Comparison of ENCODE assay signal across 9 mouse cellular contexts in the genomic region with DNA sequence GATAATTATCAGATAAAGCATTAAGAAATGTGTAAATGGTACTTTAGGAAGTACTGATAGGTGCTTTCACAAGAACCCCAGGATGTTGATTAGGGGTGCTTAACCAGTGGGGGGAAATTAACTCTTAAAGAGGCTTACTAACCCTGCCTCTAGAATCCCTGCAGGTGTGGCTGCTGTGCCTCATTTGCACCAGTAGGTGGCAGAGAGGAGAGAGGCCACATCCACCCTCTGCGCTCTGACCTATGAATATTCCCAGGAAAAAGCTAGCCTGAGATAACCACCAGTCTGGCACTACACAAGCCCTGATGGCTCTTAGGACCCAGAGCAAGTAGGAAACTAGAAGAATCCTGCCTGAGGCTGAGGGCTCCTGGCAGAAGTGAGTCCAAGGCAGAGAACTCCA. TPM values are rescaled to one million over a fixed set of nuclear protein-coding genes. Genes with fewer than 3 reads are reported as not detected.
A peak's percentile ranks its signal among the peaks of the same experiment; 100 is the strongest.
DNase-seq lines count a peak whose midpoint lies in the region; ATAC-seq and TF ChIP-seq lines count a peak whose summit lies in the region.
"Had no signal": no experiment of that assay in that cellular context is flagged by ENCODE, and none has a peak within 500 bp of the region (broad histone marks: within the 10 kb centered on the region; RNA-seq: fewer than 3 reads in every experiment).

No protein-coding gene starts in this region.

- H3K27me3 ChIP-seq in testis, adult 2 months (ENCODE audit: control insufficient read depth, insufficient read depth, low read length): no peaks in the 10 kb centered on the region
- H3K27me3 ChIP-seq in kidney, postnatal 0 days (ENCODE audit: insufficient read depth, low read length): no peaks in the 10 kb centered on the region
- no peaks in the 10 kb centered on the region for H3K27me3 ChIP-seq in midbrain, postnatal 0 days (ENCODE audit: insufficient read depth, low read length)

- TF ChIP-seq POLR2A in testis, adult 2 months (IDR thresholded peaks at IDR 0.05; ENCODE audit: control insufficient read depth, low read depth, low read length): no peak

- peak; percentile 54 for DNase-seq in embryo, embryonic 10 days (ENCODE audit: low spot score)
- DNase-seq in embryo, embryonic 9.5 days (ENCODE audit: extremely low spot score): no peak
- DNase-seq in testis, postnatal 14 days (ENCODE audit: low spot score): no peak
- peak; percentile 56 for DNase-seq in kidney, postnatal 0 days (ENCODE audit: low spot score)
- DNase-seq in midbrain, postnatal 0 days (ENCODE audit: low spot score): no peak
- no peak for DNase-seq in spleen, postnatal 4 days (ENCODE audit: low spot score in 2 of 2)
- DNase-seq in gastrocnemius, postnatal 25 days: no peak

- no peaks in the 10 kb centered on the region for H3K36me3 ChIP-seq in testis, adult 2 months (ENCODE audit: control insufficient read depth, insufficient read depth, low read length)
- H3K36me3 ChIP-seq in kidney, postnatal 0 days (ENCODE audit: insufficient read depth, low read length): no peaks in the 10 kb centered on the region
- no peaks in the 10 kb centered on the region for H3K36me3 ChIP-seq in midbrain, postnatal 0 days (ENCODE audit: insufficient read depth, low read length)
- H3K36me3 ChIP-seq: heart, embryonic 15.5 days had no signal

- H3K9ac ChIP-seq in kidney, postnatal 0 days (ENCODE audit: low read depth, low read length): no peak overlapping the region
- H3K9ac ChIP-seq in midbrain, postnatal 0 days (replicated peaks; ENCODE audit: low read length, poor library complexity, severe bottlenecking): no peak overlapping the region
- H3K9ac ChIP-seq: heart, embryonic 15.5 days had no signal

- no peaks in the 10 kb centered on the region for H3K4me1 ChIP-seq in testis, adult 2 months (ENCODE audit: control insufficient read depth, insufficient read depth, low read length)
- H3K4me1 ChIP-seq in kidney, postnatal 0 days (replicated peaks; ENCODE audit: insufficient read depth, low read length): no peaks in the 10 kb centered on the region
- no peaks in the 10 kb centered on the region for H3K4me1 ChIP-seq in midbrain, postnatal 0 days (ENCODE audit: insufficient read depth, low read length)
- H3K4me1 ChIP-seq: heart, embryonic 15.5 days had no signal

- ATAC-seq in kidney, postnatal 0 days (replicated peaks; ENCODE audit: low FRiP score, low read depth): no peak
- ATAC-seq in midbrain, postnatal 0 days (ENCODE audit: low FRiP score): 0 out of 2 replicates have a peak, but pooled peaks have one; percentile 24

- no peaks in the 10 kb centered on the region for H3K9me3 ChIP-seq in kidney, postnatal 0 days (replicated peaks; ENCODE audit: low read length)
- no peaks in the 10 kb centered on the region for H3K9me3 ChIP-seq in midbrain, postnatal 0 days (ENCODE audit: low read length)
- H3K9me3 ChIP-seq: heart, embryonic 15.5 days had no signal

- H3K4me3 ChIP-seq in testis, adult 2 months (ENCODE audit: control insufficient read depth, low read depth, low read length): no peak overlapping the region
- H3K4me3 ChIP-seq in kidney, postnatal 0 days (replicated peaks; ENCODE audit: low read depth, low read length): no peak overlapping the region
- no peak overlapping the region for H3K4me3 ChIP-seq in midbrain, postnatal 0 days (ENCODE audit: low read depth, low read length)
- H3K4me3 ChIP-seq: heart, embryonic 15.5 days had no signal

- 44% methylated on average over 1 of the region's 1 CpGs for WGBS in kidney, postnatal 0 days
- 53% methylated on average over 1 of the region's 1 CpGs for WGBS in midbrain, postnatal 0 days

- no peak overlapping the region for H3K27ac ChIP-seq in testis, adult 2 months (ENCODE audit: control insufficient read depth, insufficient read depth, low read depth, low read length)
- no peak overlapping the region for H3K27ac ChIP-seq in kidney, postnatal 0 days
- H3K27ac ChIP-seq in midbrain, postnatal 0 days (ENCODE audit: low read depth, low read length): no peak overlapping the region
- H3K27ac ChIP-seq: heart, embryonic 15.5 days had no signal

- no peak overlapping the region for H3K4me2 ChIP-seq in kidney, postnatal 0 days (ENCODE audit: low read length)
- no peak overlapping the region for H3K4me2 ChIP-seq in midbrain, postnatal 0 days (ENCODE audit: low read depth, low read length, poor library complexity, severe bottlenecking)
- H3K4me2 ChIP-seq: heart, embryonic 15.5 days had no signal

- peak; percentile 64; the same call in 1 of the 2 replicates for TF ChIP-seq CTCF in testis, adult 2 months (IDR thresholded peaks at IDR 0.05; ENCODE audit: control insufficient read depth, insufficient read depth, insufficient replicate concordance, low read depth, low read length)
- peak; percentile 76 for TF ChIP-seq CTCF in kidney, postnatal 0 days (IDR thresholded peaks at IDR 0.05; ENCODE audit: low read depth)
- peak; percentile 68 for TF ChIP-seq CTCF in midbrain, postnatal 0 days (IDR thresholded peaks at IDR 0.05)

RNA-seq across cellular contexts. Expression of gene Gprc5d, which starts 30.4 kb away (rescaled TPM):
- 0.60 and 0.65 TPM in 2 replicates for polyA plus RNA-seq in testis, adult 2 months (2012; rRNA removed)
- polyA plus RNA-seq in kidney, postnatal 0 days (2015; fragmentation: Nextera tagmentation; extraction: Ambion mirVana): 0.08 TPM in 1 of 2 replicates, not detected in the other
- total RNA-seq in midbrain, postnatal 0 days (2014; rRNA removed): not detected in 2 replicates
- polyA plus RNA-seq in midbrain, postnatal 0 days (2015; fragmentation: Nextera tagmentation; extraction: Ambion mirVana): 0.27 TPM in 1 of 2 replicates, not detected in the other
- total RNA-seq in gastrocnemius, postnatal 25 days (2021): not detected
- polyA plus RNA-seq: heart, embryonic 15.5 days had no signal

RNA-seq across cellular contexts. Expression of gene Fam234b, which starts 49.3 kb away (rescaled TPM):
- polyA plus RNA-seq in testis, adult 2 months (2012; rRNA removed): 18.3 and 20.9 TPM in 2 replicates
- 31.8 and 34.8 TPM in 2 replicates for polyA plus RNA-seq in kidney, postnatal 0 days (2015; fragmentation: Nextera tagmentation; extraction: Ambion mirVana)
- total RNA-seq in midbrain, postnatal 0 days (2014; rRNA removed): 90.5 and 106 TPM in 2 replicates
- polyA plus RNA-seq in midbrain, postnatal 0 days (2015; fragmentation: Nextera tagmentation; extraction: Ambion mirVana): 114 and 119 TPM in 2 replicates
- 1 to 10 TPM; 3.4 to 3.9 TPM for total RNA-seq in gastrocnemius, postnatal 25 days (2021)

RNA-seq across cellular contexts. Expression of gene Hebp1, which starts 49.3 kb away (rescaled TPM):
- 4.7 and 4.9 TPM in 2 replicates for polyA plus RNA-seq in testis, adult 2 months (2012; rRNA removed)
- polyA plus RNA-seq in kidney, postnatal 0 days (2015; fragmentation: Nextera tagmentation; extraction: Ambion mirVana): 48.0 and 52.3 TPM in 2 replicates
- total RNA-seq in midbrain, postnatal 0 days (2014; rRNA removed): 8.9 and 10.6 TPM in 2 replicates
- polyA plus RNA-seq in midbrain, postnatal 0 days (2015; fragmentation: Nextera tagmentation; extraction: Ambion mirVana): 8.7 and 9.2 TPM in 2 replicates
- total RNA-seq in gastrocnemius, postnatal 25 days (2021): 10 to 100 TPM in 1 of 2 experiments, 1 to 10 TPM in 1; 4.8 to 10.2 TPM

Comparison
In these comparisons a context has a peak if more than half of its experiments do, and no peak if none do; other contexts are left out.
1. DNase-seq: peak in embryo, embryonic 10 days (single experiment) and kidney, postnatal 0 days (single experiment); none in embryo, embryonic 9.5 days (single experiment), testis, postnatal 14 days (single experiment), midbrain, postnatal 0 days (single experiment), spleen, postnatal 4 days (0 of 2) and gastrocnemius, postnatal 25 days (single experiment).
2. Peak in every context shown above with its lines, with median percentiles within 50 percentile points of each other: CTCF ChIP-seq.